Mouse (Mus musculus) ES-Bruce4 (cell line): Measurements from ENCODE around the gene Cacul1.

Experiments used
- CTCF ChIP-seq: IDR thresholded peaks from one replicate; pipeline ENCODE4 v1.8.1; 2011; ENCODE audit warnings: low read depth, low read length
- EP300 ChIP-seq: IDR thresholded peaks from 2 replicates; pipeline ENCODE4 v1.6.1; 2011; ENCODE audit warnings: low read depth, low read length; ENCODE audit not compliant: insufficient read depth
- POLR2A ChIP-seq: IDR thresholded peaks from one replicate; pipeline ENCODE4 v1.8.1; 2011; ENCODE audit warnings: low read length; ENCODE audit not compliant: insufficient read depth

DNA sequence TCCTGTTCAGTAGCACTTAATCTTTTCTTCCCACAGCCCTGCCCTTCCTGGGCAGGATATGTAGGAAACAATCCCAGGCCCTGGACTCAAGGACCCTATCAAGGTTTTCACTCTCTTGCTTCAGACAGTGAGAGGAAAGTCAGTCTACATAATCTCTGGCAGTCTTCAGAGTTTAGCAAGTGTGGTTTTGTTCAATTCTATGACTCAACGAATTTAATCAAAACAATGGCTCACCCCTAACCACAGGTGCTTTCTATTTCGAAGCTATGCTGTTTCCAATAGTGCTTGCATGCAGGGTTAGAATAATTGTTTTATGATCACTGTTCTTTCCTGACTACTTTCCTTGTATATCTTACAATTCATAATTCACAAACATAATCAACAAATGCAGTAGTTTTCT, 103.0 kb downstream of the Cacul1 start:
- TF ChIP-seq POLR2A (no peak), CTCF (no peak), EP300 (no peak)
